Mouse (Mus musculus): ENCODE data around the gene Dcps. TPM values are rescaled to one million over a fixed set of nuclear protein-coding genes. Genes with fewer than 3 reads are reported as not detected.

Dcps gene
- polyA plus RNA-seq, 1 experiment from 2014 or later: 68.9 TPM

- no peak overlapping the region for H3K4me2 ChIP-seq (ENCODE audit: low read depth, low read length)
- H3K27me3 ChIP-seq (ENCODE audit: control insufficient read depth, insufficient read depth, low read length): no peaks in the 10 kb centered on the region
- H3K27ac ChIP-seq (ENCODE audit: low read length): no peak overlapping the region
- H3K9me3 ChIP-seq (replicated peaks; ENCODE audit: control insufficient read depth, low read length): no peaks in the 10 kb centered on the region
- H3K9ac ChIP-seq (ENCODE audit: low read length): no peak overlapping the region
- H3K4me1 ChIP-seq (ENCODE audit: control insufficient read depth, insufficient read depth, low read length): no peaks in the 10 kb centered on the region
- WGBS: 65% methylated on average over 4 of the region's 4 CpGs
- no peak for ATAC-seq (ENCODE audit: insufficient read depth, low FRiP score)
- no peak overlapping the region for H3K4me3 ChIP-seq (replicated peaks; ENCODE audit: low read length)
- no peaks in the 10 kb centered on the region for H3K36me3 ChIP-seq (ENCODE audit: control insufficient read depth, insufficient read depth, low read length)
Observed at GRCm38 (mm10) chr9:35186430-35186829, 10.6 kb upstream of the Dcps start.

- Histone ChIP-seq H3K9ac (ENCODE audit: low read length) (no peak overlapping the region), H3K36me3 (ENCODE audit: control insufficient read depth, insufficient read depth, low read length) (no peaks in the 10 kb centered on the region), H3K4me3 (replicated peaks; ENCODE audit: low read length) (no peak overlapping the region), H3K4me2 (ENCODE audit: low read depth, low read length) (no peak overlapping the region), H3K9me3 (replicated peaks; ENCODE audit: control insufficient read depth, low read length) (no peaks in the 10 kb centered on the region), H3K27ac (ENCODE audit: low read length) (no peak overlapping the region), H3K4me1 (ENCODE audit: control insufficient read depth, insufficient read depth, low read length) (no peaks in the 10 kb centered on the region), H3K27me3 (ENCODE audit: control insufficient read depth, insufficient read depth, low read length) (no peaks in the 10 kb centered on the region)
- no peak for ATAC-seq (ENCODE audit: insufficient read depth, low FRiP score)
- WGBS: 66% methylated on average over 5 of the region's 5 CpGs
Observed at GRCm38 (mm10) chr9:35183359-35183758, 7.5 kb upstream of the Dcps start.

GRCm38 (mm10) chr9:35182832-35183231 lies 7.0 kb upstream of the Dcps start:
- no peak overlapping the region for H3K27ac ChIP-seq (ENCODE audit: low read length)
- no peak for ATAC-seq (ENCODE audit: insufficient read depth, low FRiP score)
- H3K27me3 ChIP-seq (ENCODE audit: control insufficient read depth, insufficient read depth, low read length): no peaks in the 10 kb centered on the region
- H3K4me1 ChIP-seq (ENCODE audit: control insufficient read depth, insufficient read depth, low read length): no peaks in the 10 kb centered on the region
- no peak overlapping the region for H3K4me3 ChIP-seq (replicated peaks; ENCODE audit: low read length)
- H3K9me3 ChIP-seq (replicated peaks; ENCODE audit: control insufficient read depth, low read length): no peaks in the 10 kb centered on the region
- WGBS: 71% methylated on average over 2 of the region's 2 CpGs
- no peaks in the 10 kb centered on the region for H3K36me3 ChIP-seq (ENCODE audit: control insufficient read depth, insufficient read depth, low read length)
- H3K4me2 ChIP-seq (ENCODE audit: low read depth, low read length): no peak overlapping the region
- H3K9ac ChIP-seq (ENCODE audit: low read length): no peak overlapping the region

GRCm38 (mm10) chr9:35176124-35176659 lies 331 bp upstream of the Dcps start:
- WGBS: 47% methylated on average over 14 of the region's 14 CpGs
- H3K9me3 ChIP-seq (replicated peaks; ENCODE audit: control insufficient read depth, low read length): no peaks in the 10 kb centered on the region
- H3K4me3 ChIP-seq (replicated peaks; ENCODE audit: low read length): peak overlapping the region; percentile 78
- H3K27ac ChIP-seq (ENCODE audit: low read length): no peak overlapping the region
- H3K4me2 ChIP-seq (ENCODE audit: low read depth, low read length): peak overlapping the region; percentile 92
- no peak for ATAC-seq (ENCODE audit: insufficient read depth, low FRiP score)
- H3K4me1 ChIP-seq (ENCODE audit: control insufficient read depth, insufficient read depth, low read length): peaks cover 7% of the 10 kb centered on the region
- H3K9ac ChIP-seq (ENCODE audit: low read length): peak overlapping the region; percentile 17; the same call in 1 of the 2 replicates
- H3K36me3 ChIP-seq (ENCODE audit: control insufficient read depth, insufficient read depth, low read length): no peaks in the 10 kb centered on the region
- no peaks in the 10 kb centered on the region for H3K27me3 ChIP-seq (ENCODE audit: control insufficient read depth, insufficient read depth, low read length)

GRCm38 (mm10) chr9:35173331-35173730 lies 2.5 kb downstream of the Dcps start:
- Histone ChIP-seq H3K4me2 (ENCODE audit: low read depth, low read length) (no peak overlapping the region), H3K27me3 (ENCODE audit: control insufficient read depth, insufficient read depth, low read length) (no peaks in the 10 kb centered on the region), H3K4me3 (replicated peaks; ENCODE audit: low read length) (no peak overlapping the region), H3K36me3 (ENCODE audit: control insufficient read depth, insufficient read depth, low read length) (0 out of 2 replicates have a peak, but pooled peaks cover 5% of the 10 kb centered on the region), H3K27ac (ENCODE audit: low read length) (no peak overlapping the region), H3K9ac (ENCODE audit: low read length) (no peak overlapping the region), H3K9me3 (replicated peaks; ENCODE audit: control insufficient read depth, low read length) (no peaks in the 10 kb centered on the region), H3K4me1 (ENCODE audit: control insufficient read depth, insufficient read depth, low read length) (peaks cover 7% of the 10 kb centered on the region)
- WGBS: 73% methylated on average over 1 of the region's 1 CpGs
- no peak for ATAC-seq (ENCODE audit: insufficient read depth, low FRiP score)

GRCm38 (mm10) chr9:35170071-35170470 lies 5.8 kb downstream of the Dcps start:
- Histone ChIP-seq H3K27me3 (ENCODE audit: control insufficient read depth, insufficient read depth, low read length) (no peaks in the 10 kb centered on the region), H3K9me3 (replicated peaks; ENCODE audit: control insufficient read depth, low read length) (no peaks in the 10 kb centered on the region), H3K4me1 (ENCODE audit: control insufficient read depth, insufficient read depth, low read length) (peaks cover 1% of the 10 kb centered on the region), H3K36me3 (ENCODE audit: control insufficient read depth, insufficient read depth, low read length) (0 out of 2 replicates have a peak, but pooled peaks cover 5% of the 10 kb centered on the region), H3K9ac (ENCODE audit: low read length) (no peak overlapping the region), H3K4me3 (replicated peaks; ENCODE audit: low read length) (no peak overlapping the region), H3K27ac (ENCODE audit: low read length) (no peak overlapping the region), H3K4me2 (ENCODE audit: low read depth, low read length) (no peak overlapping the region)
- ATAC-seq (ENCODE audit: insufficient read depth, low FRiP score): no peak
- 89% methylated on average over 7 of the region's 7 CpGs for WGBS

- H3K4me1 ChIP-seq (ENCODE audit: control insufficient read depth, insufficient read depth, low read length): no peaks in the 10 kb centered on the region
- H3K36me3 ChIP-seq (ENCODE audit: control insufficient read depth, insufficient read depth, low read length): 0 out of 2 replicates have a peak, but pooled peaks cover 5% of the 10 kb centered on the region
- no peak overlapping the region for H3K4me3 ChIP-seq (replicated peaks; ENCODE audit: low read length)
- H3K27me3 ChIP-seq (ENCODE audit: control insufficient read depth, insufficient read depth, low read length): no peaks in the 10 kb centered on the region
- ATAC-seq (ENCODE audit: insufficient read depth, low FRiP score): no peak
- no peak overlapping the region for H3K4me2 ChIP-seq (ENCODE audit: low read depth, low read length)
- WGBS: 57% methylated on average over 9 of the region's 9 CpGs
- H3K9ac ChIP-seq (ENCODE audit: low read length): no peak overlapping the region
- H3K27ac ChIP-seq (ENCODE audit: low read length): no peak overlapping the region
- no peaks in the 10 kb centered on the region for H3K9me3 ChIP-seq (replicated peaks; ENCODE audit: control insufficient read depth, low read length)
Observed at GRCm38 (mm10) chr9:35166798-35167635, 8.8 kb downstream of the Dcps start.

GRCm38 (mm10) chr9:35166144-35166797 lies 9.6 kb downstream of the Dcps start:
- no peaks in the 10 kb centered on the region for H3K4me1 ChIP-seq (ENCODE audit: control insufficient read depth, insufficient read depth, low read length)
- 29% methylated on average over 3 of the region's 3 CpGs for WGBS
- H3K4me3 ChIP-seq (replicated peaks; ENCODE audit: low read length): no peak overlapping the region
- ATAC-seq (ENCODE audit: insufficient read depth, low FRiP score): peak; percentile 57; the same call in 1 of the 2 replicates
- H3K9ac ChIP-seq (ENCODE audit: low read length): peak overlapping the region; percentile 26; the same call in 1 of the 2 replicates
- no peak overlapping the region for H3K27ac ChIP-seq (ENCODE audit: low read length)
- no peak overlapping the region for H3K4me2 ChIP-seq (ENCODE audit: low read depth, low read length)
- no peaks in the 10 kb centered on the region for H3K27me3 ChIP-seq (ENCODE audit: control insufficient read depth, insufficient read depth, low read length)
- H3K36me3 ChIP-seq (ENCODE audit: control insufficient read depth, insufficient read depth, low read length): 0 out of 2 replicates have a peak, but pooled peaks cover 5% of the 10 kb centered on the region
- H3K9me3 ChIP-seq (replicated peaks; ENCODE audit: control insufficient read depth, low read length): no peaks in the 10 kb centered on the region

Data from stomach, embryonic 16.5 days (tissue).